Mouse (Mus musculus): ENCODE data around the gene Rbsn.

DNA sequence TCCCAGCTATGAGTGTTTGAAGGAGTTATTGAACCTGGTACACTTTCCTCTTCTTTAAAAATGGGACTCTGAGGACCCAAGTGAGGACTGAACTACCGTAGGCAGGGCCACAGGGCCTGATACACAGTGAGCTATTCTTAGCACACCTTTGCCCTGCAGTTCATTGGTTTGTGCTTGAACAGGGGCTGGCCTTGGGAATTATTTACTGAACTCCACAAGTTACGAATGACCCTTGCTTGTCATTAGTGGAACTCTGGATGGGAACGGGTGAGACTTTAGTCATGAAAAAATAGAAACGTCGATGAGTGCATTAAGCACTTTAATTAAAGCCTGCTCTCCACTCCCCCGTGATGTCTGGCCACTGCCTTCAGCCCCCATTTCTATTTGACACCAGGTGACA is 6.9 kb upstream of the Rbsn start:
- TF ChIP-seq GATA1 (IDR thresholded peaks at IDR 0.05; ENCODE audit: low read length) (no peak), TAL1 (IDR thresholded peaks at IDR 0.05; ENCODE audit: low read length) (no peak)

All from erythroblast, embryonic 14.5 days (primary cell).